Mouse (Mus musculus): ENCODE results near the gene Tnip1. TPM values are rescaled to one million over a fixed set of nuclear protein-coding genes. Genes with fewer than 3 reads are reported as not detected.

Tnip1 gene
- total and polyA plus RNA-seq, 3 experiments = 36.1 to 137 (median 67.8) TPM

DNA sequence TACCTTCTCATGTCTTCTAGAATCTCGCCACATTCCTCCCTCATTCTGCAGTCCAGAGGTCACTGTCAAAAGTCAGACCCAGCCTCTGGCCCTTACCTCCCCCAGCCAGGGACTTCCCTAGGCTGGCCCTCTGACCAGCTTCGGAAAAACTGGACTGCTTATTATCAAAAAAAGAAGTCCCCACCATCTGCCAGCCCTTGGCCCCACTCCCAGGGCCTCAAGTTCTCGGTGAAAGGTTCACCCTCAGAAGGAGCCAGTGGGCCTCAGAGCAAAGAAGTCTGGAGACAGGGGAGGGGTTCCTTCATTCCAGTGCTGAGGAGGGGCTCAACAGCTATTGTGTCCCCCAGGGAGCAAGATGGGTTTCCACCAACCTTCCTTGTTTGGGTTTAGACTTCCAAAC lies 796 bp downstream of the Tnip1 start:
- H3K36me3 ChIP-seq (replicated peaks in 1 of 2; ENCODE audit: control insufficient read depth in 1 of 2, insufficient read depth in 1 of 2, low read length in 1 of 2) = peaks cover 3 to 20% of the 10 kb centered on the region in 2 experiments
- peaks cover 31 to 68% of the 10 kb centered on the region in 2 experiments for H3K4me1 ChIP-seq (ENCODE audit: control insufficient read depth in 1 of 2, insufficient read depth in 2 of 2)
- H3K9me3 ChIP-seq (replicated peaks; ENCODE audit: low read length) = peaks cover 5% of the 10 kb centered on the region
- TF ChIP-seq ELF1 (IDR thresholded peaks at IDR 0.05; ENCODE audit: low read depth, low read length) (0 out of 2 replicates have a peak, but pooled peaks have one; percentile 6), IRF4 (IDR thresholded peaks at IDR 0.05; ENCODE audit: low read depth, low read length) (0 out of 2 replicates have a peak, but pooled peaks have one; percentile 7), ETS1 (conservative IDR thresholded peaks at IDR 0.05; ENCODE audit: low read depth, low read length) (no peak), MYC (IDR thresholded peaks at IDR 0.05; ENCODE audit: low read depth, low read length) (0 out of 2 replicates have a peak, but pooled peaks have one; percentile 1), UBTF (IDR thresholded peaks at IDR 0.05; ENCODE audit: low read depth, low read length) (0 out of 2 replicates have a peak, but pooled peaks have one; percentile 13)
- no peaks in the 10 kb centered on the region for H3K27me3 ChIP-seq (replicated peaks)
- peak overlapping the region; percentile 75 for H3K27ac ChIP-seq (ENCODE audit: insufficient read depth, low read depth)
- H3K79me2 ChIP-seq (replicated peaks; ENCODE audit: control insufficient read depth, extremely low read depth, insufficient read depth, poor library complexity, severe bottlenecking) = peaks cover 56% of the 10 kb centered on the region
- H3K4me3 ChIP-seq (replicated peaks in 1 of 3; ENCODE audit: low read depth in 2 of 3, low read length in 2 of 3, poor library complexity in 1 of 3) = peak overlapping the region; percentile 63 to 90 (median 73)
- H3K9ac ChIP-seq (ENCODE audit: insufficient read depth, low read depth) = peak overlapping the region; percentile 91
- in situ Hi-C loops (cut with MboI; ENCODE audit: low pct_ligation_motif_present, low pct_unique_long_range_greater_than_20kb, low sequenced_read_pairs) = no loop called here
- H3K4me2 ChIP-seq (ENCODE audit: insufficient read depth, low read depth, poor library complexity, severe bottlenecking) = peak overlapping the region; percentile 96
- dilution Hi-C loops (cut with MboI; ENCODE audit: extremely low pct_ligation_motif_present, extremely low pct_unique_long_range_greater_than_20kb, low sequenced_read_pairs) = no loop called here
- DNase-seq (ENCODE audit: extremely low read depth) = no peak

DNA sequence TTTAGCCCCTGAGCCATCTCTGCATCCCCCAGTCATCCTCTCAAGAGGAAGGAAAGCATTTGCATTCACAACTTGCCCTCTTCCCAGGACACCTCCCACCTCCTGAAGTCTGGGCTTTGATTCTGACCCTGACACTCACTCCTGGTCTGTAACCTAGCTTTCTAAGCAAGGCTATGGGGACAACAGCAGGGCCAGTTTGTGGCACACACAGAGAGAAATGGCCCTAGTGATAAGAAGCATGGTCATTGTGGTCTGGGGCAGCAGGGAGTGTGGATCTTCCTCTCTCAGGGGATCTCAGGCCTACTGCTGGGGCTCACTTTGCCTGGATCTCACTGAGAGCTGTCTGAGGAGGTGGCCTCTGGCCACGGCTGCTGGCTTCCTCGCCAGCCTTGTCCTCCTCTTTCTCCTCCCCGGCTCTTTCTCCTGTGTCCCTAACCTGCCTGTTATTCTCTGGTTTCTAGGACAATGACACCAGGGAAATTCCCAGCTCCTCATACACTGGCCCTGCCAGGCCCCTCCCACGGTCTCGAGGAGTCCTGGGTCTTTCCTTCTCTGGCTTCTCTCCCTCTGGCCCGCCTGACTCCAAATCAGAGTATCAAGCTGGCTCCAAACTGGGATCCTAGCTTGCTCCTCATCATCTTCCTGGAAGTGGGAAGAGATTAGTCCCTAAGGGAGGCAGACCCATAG lies 1.4 kb downstream of the Tnip1 start:
- dilution Hi-C loops (cut with MboI; ENCODE audit: extremely low pct_ligation_motif_present, extremely low pct_unique_long_range_greater_than_20kb, low sequenced_read_pairs) = no loop called here
- no peak for DNase-seq (ENCODE audit: extremely low read depth)
- Histone ChIP-seq H3K79me2 (replicated peaks; ENCODE audit: control insufficient read depth, extremely low read depth, insufficient read depth, poor library complexity, severe bottlenecking) (peaks cover 59% of the 10 kb centered on the region), H3K4me2 (ENCODE audit: insufficient read depth, low read depth, poor library complexity, severe bottlenecking) (peak overlapping the region; percentile 96), H3K4me3 (replicated peaks in 1 of 3; ENCODE audit: low read depth in 2 of 3, low read length in 2 of 3, poor library complexity in 1 of 3) (peak overlapping the region; percentile 63 to 90 (median 73)), H3K4me1 (ENCODE audit: control insufficient read depth in 1 of 2, insufficient read depth in 2 of 2) (peaks cover 31 to 74% of the 10 kb centered on the region in 2 experiments), H3K27ac (ENCODE audit: insufficient read depth, low read depth) (peak overlapping the region; percentile 75), H3K9ac (ENCODE audit: insufficient read depth, low read depth) (peak overlapping the region; percentile 91), H3K36me3 (replicated peaks in 1 of 2; ENCODE audit: control insufficient read depth in 1 of 2, insufficient read depth in 1 of 2, low read length in 1 of 2) (peaks cover 3 to 21% of the 10 kb centered on the region in 2 experiments), H3K27me3 (replicated peaks) (no peaks in the 10 kb centered on the region), H3K9me3 (replicated peaks; ENCODE audit: low read length) (peaks cover 5% of the 10 kb centered on the region)
- in situ Hi-C loops (cut with MboI; ENCODE audit: low pct_ligation_motif_present, low pct_unique_long_range_greater_than_20kb, low sequenced_read_pairs) = no loop called here
- TF ChIP-seq PAX5 (IDR thresholded peaks at IDR 0.05; ENCODE audit: low read length) = no peak
- no peak; the same call in 1 of the 2 replicates for TF ChIP-seq MEF2A (IDR thresholded peaks at IDR 0.05; ENCODE audit: borderline replicate concordance, low read depth, low read length)
- no peak for TF ChIP-seq POLR2A (IDR thresholded peaks at IDR 0.05; ENCODE audit: low read depth, low read length)
- TF ChIP-seq TCF12 (IDR thresholded peaks at IDR 0.05; ENCODE audit: low read depth, low read length) = peak; percentile 32; the same call in 1 of the 2 replicates
- TF ChIP-seq TBP (conservative IDR thresholded peaks at IDR 0.05; ENCODE audit: low read depth, low read length) = no peak
- TF ChIP-seq ZKSCAN1 (IDR thresholded peaks at IDR 0.05; ENCODE audit: borderline replicate concordance, low read depth, low read length) = no peak
- TF ChIP-seq IRF4 (IDR thresholded peaks at IDR 0.05; ENCODE audit: low read depth, low read length) = no peak; the same call in 1 of the 2 replicates
- TF ChIP-seq USF2 (conservative IDR thresholded peaks at IDR 0.05; ENCODE audit: low read depth, low read length) = no peak
- no peak for TF ChIP-seq RCOR1 (conservative IDR thresholded peaks at IDR 0.05; ENCODE audit: low read depth, low read length)
- TF ChIP-seq MAZ (IDR thresholded peaks at IDR 0.05; ENCODE audit: low read depth, low read length) = peak; percentile 45; the same call in 1 of the 2 replicates
- TF ChIP-seq HCFC1 (IDR thresholded peaks at IDR 0.05; ENCODE audit: low read depth, low read length) = no peak
- TF ChIP-seq EP300 (IDR thresholded peaks at IDR 0.05; ENCODE audit: low read length) = peak; percentile 21; the same call in 1 of the 2 replicates
- no peak for TF ChIP-seq SMC3 (IDR thresholded peaks at IDR 0.05; ENCODE audit: low read depth, low read length)
- TF ChIP-seq JUND (conservative IDR thresholded peaks at IDR 0.05; ENCODE audit: low read depth, low read length) = no peak
- no peak for TF ChIP-seq NRF1 (IDR thresholded peaks at IDR 0.05; ENCODE audit: low read depth, low read length)
- no peak for TF ChIP-seq ZC3H11A (IDR thresholded peaks at IDR 0.05; ENCODE audit: low read depth, low read length)
- no peak for TF ChIP-seq USF1 (IDR thresholded peaks at IDR 0.05; ENCODE audit: low read depth, low read length)
- TF ChIP-seq RAD21 (IDR thresholded peaks at IDR 0.05; ENCODE audit: low read depth, low read length) = no peak
- TF ChIP-seq NELFE (IDR thresholded peaks at IDR 0.05; ENCODE audit: low read depth, low read length) = no peak
- no peak for TF ChIP-seq KAT2A (IDR thresholded peaks at IDR 0.05; ENCODE audit: insufficient replicate concordance, low read length)
- no peak for TF ChIP-seq ELF1 (IDR thresholded peaks at IDR 0.05; ENCODE audit: low read depth, low read length)
- TF ChIP-seq CHD1 (IDR thresholded peaks at IDR 0.05; ENCODE audit: low read depth, low read length) = peak; percentile 87
- TF ChIP-seq GABPA (IDR thresholded peaks at IDR 0.05; ENCODE audit: insufficient replicate concordance, low read depth, low read length) = no peak
- no peak for TF ChIP-seq JUN (IDR thresholded peaks at IDR 0.05; ENCODE audit: insufficient read depth, low read depth, low read length)
- TF ChIP-seq ZNF384 (IDR thresholded peaks at IDR 0.05; ENCODE audit: low read depth, low read length) = no peak
- TF ChIP-seq SIN3A (IDR thresholded peaks at IDR 0.05; ENCODE audit: low read length) = peak; percentile 82; the same call in 1 of the 2 replicates
- no peak; the same call in 1 of the 2 replicates for TF ChIP-seq ETS1 (conservative IDR thresholded peaks at IDR 0.05; ENCODE audit: low read depth, low read length)
- TF ChIP-seq UBTF (IDR thresholded peaks at IDR 0.05; ENCODE audit: low read depth, low read length) = no peak
- 0 out of 2 replicates have a peak, but pooled peaks have one; percentile 10 for TF ChIP-seq MYC (IDR thresholded peaks at IDR 0.05; ENCODE audit: low read depth, low read length)
